Mouse (Mus musculus): ENCODE results near the gene Med11.
"Not testable (repeated sequence)": the region's sequence is repeated elsewhere in the genome, so short reads cannot be mapped to it uniquely, and the experiment has no call there.

Med11 gene

DNA sequence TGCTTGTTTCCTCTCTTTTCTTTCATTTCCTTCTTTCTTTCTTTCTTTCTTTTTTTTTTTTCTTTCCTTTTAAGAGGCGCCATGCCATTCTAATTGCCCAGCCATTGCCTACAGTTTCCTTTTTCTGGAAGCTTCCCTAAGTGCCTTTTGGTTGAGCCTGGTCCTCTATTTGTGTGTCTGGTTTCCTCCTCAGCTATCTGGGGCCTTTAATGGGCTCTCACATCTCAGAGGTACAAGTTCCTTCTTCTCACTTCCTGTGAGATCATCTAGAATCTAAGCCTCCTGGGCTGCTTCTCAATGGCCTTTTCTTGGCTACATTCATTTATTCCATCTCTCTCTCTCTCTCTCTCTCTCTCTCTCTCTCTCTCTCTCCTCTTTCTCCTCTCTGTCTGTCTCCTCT, 4.3 kb upstream of the Med11 start:
- no peak for DNase-seq (ENCODE audit: low spot score)

DNA sequence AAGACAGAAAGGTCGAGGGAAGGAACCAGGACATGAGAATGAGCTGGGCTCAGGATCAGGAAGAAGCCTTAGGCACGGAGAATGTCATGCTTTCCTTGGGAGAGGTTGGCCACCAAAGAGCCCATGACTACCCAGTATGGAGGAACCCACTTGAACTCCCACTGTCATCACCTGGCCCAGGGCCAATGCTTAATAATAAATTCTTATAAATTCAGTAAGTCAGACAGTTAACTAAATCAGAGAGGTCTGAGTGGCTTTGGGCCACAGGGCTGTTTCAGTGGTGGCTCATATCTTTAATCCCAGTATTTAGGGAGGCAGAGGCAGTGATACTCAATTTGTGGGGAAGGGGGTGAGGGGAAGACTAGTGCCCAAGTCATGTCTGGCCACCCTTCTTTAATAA, 793 bp upstream of the Med11 start:
- no peak for DNase-seq (ENCODE audit: low spot score)

DNA sequence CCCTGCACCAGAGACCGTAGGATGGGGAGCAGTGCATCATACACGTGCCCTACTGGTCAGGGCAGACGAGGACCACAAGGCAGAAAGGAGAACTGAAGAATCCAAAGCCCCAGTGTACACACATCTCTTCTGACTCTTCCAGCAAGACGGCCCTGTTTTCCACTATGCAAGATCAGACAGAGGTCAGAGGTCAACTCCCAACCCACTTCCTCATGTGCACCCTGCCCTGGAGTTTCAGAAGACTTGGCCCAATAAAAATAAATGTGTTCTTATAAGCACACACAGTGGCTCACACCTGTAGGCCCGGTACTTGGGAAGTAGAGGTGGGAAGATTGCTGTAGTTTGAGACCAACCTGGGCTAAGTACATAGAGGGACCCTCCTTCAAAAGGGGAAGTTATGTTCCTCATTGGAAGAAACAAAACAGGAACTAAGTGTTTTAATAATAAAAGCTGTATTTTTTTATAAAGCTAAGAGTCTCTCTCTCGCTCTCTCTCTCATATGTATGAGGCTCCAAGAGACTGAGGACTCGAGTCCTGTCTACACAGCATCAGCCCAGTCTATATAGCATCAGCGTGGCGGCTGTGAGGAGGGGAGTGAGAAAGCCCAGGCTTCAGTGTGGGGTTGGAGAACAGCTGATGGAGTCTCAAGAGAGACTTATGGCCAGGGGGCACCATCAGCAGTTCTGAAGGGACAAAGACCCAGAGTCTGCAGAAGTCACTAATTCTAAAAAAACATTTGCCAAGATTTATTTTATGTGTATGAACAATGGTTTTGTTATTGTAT, 1.7 kb downstream of the Med11 start:
- DNase-seq (ENCODE audit: low spot score) = no peak

DNA sequence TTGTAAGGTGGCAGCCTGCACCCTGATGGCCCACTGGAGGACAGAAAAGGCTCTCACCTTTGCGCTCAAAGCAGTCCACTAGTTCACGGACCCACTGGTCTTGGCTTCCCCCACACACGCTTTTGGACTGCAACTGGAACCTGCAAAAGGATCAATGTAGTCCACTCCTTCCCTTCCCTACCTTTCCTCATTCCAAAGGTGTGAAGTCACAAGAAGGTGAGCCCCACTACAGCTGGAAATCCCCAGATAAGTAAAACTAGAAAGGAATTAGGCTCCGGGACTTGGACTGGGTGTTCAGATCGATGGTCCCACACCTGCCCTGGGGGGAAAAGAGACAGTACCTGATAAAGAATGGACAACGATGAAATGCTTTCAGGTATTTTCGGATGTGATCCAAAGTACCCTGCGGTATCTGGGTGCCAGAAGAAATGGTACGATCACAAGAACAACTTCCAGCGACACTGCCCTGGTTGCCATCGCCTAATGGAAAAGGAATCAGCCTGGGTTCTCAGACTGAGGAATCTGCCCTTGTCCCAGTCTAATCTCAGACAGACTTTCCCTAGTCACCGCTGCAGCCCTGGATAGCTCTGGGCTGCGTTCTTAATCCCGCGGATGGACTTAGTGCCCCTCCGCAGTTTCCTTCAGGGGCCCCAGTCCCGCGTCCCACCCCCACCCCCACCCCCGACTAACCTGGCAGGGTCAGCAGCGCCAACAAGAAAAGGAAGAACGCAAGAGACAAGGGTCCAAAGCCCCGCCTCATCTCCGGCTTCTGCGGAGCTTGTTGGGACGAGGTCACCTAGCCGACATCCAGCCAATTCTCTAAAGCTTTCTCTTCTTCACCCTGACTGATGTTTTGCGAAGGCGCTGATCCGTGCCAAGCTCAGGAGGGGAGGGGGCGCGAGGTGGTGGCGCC, 7.2 kb downstream of the Med11 start, which contains the start of gene Zmynd15:
Gene Zmynd15 (plus strand): TSS at position 746 of the 913 bp plus-strand sequence.
- DNase-seq (ENCODE audit: low spot score) = no peak

DNA sequence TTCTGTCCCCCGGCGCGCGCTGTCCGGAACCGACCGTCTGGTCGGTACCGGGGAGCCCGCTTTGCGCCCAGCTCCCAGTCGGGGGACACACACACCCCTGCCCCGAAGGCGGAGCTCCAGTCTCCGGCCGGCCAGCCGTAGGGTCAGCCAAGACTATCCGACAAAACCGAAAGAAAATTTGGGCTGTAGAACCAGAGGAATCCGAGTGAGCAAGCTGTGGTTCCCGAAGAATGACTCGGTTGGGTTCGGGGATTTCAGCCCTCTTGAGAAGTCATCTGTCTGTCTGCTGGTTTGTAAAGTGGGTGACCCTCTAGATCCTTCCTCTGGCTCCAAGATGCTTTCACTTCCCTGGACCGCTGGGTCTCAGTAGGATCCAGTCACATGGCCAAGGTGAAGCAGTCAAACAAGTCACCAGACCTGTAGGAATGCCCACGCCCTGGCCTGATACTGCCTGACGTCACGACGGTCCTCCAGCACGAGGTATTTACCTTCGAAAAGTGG, 7.9 kb downstream of the Med11 start, which contains the start of gene Cxcl16:
Gene Cxcl16 (minus strand): TSS at position 384 of the 501 bp plus-strand sequence.
- DNase-seq (ENCODE audit: low spot score) = no peak

DNA sequence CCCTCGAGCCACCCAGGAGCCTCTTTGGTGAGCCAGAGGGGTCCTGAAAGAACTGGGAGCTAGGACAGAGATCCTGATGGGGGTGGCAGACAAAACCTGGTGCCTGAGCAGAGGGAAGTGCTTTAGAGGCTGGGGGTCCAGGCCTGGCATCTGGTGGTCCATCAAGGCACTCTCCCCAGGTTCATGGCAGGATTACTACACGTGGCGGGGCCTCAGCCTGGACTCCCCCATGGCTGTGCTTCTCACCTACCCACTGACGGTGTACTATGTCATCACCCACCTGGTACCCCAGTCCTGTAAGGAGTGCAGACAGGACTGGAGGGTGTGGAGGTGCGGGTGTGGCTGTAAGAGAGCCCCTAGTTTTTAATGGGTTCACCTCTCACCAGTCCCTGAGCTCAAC, 12.3 kb downstream of the Med11 start:
- DNase-seq (ENCODE audit: low spot score) = no peak

DNA sequence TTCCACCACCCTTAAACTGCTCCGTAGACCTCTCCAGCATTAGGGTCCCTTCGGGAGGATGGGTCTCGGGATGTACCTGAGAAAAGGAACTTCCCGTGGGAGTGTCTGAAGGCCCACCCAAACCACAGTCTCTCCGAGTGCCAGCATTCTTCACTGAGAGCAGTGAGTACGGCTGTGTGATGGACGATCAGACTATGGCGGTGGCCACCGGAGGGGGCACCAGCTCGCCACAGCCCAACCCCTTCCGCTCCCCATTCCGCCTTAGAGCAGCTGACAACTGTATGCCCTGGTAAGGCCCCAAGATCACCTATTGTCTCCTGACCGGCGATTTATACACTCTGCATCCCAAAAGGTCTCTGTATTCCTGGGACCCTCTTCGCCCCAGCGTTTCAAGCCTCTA, 13.5 kb downstream of the Med11 start:
- no peak for DNase-seq (ENCODE audit: low spot score)

DNA sequence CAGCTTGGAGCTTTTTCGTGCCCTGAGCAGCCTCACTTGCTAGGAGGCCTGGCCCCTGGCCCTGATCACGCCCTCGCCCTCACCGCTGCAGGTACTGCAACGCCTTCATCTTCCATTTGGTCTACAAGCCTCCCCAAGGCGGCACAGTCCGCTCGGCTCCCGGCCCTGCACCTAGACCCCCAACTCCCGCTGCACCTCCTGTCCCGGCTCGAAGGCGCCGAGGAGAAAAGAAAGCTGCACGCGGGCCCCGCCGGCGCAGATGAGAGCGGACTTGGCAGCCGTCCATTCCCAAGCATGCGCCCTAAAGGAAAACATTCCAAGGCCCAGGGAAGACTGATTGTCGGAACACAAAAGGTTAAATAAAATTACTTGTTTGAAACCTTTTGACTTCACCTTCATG, 14.1 kb downstream of the Med11 start:
- DNase-seq (ENCODE audit: low spot score) = no peak

DNA sequence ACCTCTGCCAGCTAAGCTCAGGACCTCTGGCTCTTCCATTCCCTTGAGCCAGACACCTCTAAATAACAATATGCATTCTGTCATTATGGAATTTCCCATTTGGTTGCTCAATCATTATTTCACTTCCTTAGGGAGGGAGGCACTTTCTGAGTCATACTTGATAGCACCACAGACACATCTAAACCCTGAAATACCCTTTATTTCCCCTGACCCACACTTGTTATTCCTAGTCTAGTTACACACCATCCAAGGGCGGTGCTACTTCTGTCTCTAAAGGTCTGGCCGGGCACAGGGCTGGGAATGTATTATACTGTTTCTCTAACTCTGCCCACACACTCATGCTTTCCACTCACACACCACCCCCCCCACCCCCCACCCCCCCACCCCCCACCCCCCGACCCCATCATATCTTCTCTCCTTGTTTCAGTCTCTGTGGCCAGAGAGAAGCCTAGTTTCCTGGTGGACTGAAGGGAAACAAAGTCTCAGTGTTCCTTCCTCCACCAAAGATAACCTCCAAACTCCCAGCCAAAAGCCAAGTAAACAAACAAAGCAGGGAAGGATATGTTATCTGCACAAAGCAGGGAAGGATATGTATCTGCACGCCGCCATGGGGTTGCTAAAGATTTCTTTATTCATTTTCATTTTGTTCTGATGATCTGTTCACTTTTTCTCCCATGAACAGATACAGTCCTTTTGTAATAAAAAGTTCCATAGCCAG, 16.3 kb downstream of the Med11 start:
- no peak for DNase-seq (ENCODE audit: low spot score)

DNA sequence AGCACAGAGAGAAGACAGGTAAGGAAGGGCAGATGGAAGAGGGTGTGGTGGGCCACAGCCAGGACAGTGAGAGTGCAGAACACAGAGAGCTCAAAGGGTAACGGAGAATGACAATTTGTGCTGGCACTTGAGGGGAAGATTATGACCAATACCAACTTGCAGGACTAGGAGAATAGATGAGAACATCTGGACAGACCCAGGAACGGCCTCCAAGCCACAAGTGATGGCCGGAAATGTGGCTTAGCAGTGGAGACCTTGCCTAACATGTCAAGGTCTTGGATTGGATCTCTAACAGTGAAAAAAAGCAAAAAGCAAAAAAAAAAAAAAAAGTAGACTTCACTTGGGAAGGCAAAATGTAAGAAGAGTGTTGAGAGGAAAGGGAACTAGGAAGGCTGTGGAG, 18.0 kb downstream of the Med11 start:
- no peak for DNase-seq (ENCODE audit: low spot score)

DNA sequence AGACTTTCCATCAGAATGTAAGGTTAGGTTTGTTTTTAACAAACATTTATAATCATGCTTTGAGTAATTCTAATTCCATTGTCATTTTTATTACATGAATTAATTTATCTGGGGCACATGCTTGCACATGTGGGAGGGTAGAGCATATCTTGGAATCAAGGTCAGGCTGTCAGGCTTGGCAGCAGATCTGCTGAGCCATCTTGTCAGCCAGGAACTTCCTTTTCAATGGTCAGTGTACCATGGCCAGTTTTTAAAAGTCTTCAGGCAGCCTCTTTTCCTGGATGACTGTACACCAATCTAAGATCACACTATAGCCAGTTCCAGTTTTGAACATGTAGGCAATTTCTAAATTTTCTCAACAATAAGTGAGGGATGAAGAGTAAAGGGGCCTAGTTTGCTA, 21.0 kb downstream of the Med11 start:
- no peak for DNase-seq (ENCODE audit: low spot score)

DNA sequence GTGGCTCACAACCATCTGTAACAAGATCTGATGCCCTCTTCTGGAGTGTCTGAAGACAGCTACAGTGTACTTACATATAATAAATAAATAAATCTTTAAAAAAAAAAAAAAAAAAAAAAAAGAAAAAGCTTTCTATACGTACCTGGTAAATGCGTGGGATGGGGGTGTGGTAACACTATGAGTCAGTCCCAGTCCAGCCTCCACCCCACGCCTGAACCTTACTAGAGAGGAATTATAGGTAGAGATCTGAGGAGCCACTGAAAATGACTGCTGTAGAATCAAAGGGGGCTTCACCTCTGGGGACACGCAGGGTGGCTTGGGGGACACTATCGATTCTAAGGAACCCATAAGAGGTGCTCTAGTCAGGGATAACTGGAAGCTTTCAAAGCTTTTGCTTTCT, 21.6 kb downstream of the Med11 start:
- DNase-seq (ENCODE audit: low spot score) = not testable (repeated sequence)

DNA sequence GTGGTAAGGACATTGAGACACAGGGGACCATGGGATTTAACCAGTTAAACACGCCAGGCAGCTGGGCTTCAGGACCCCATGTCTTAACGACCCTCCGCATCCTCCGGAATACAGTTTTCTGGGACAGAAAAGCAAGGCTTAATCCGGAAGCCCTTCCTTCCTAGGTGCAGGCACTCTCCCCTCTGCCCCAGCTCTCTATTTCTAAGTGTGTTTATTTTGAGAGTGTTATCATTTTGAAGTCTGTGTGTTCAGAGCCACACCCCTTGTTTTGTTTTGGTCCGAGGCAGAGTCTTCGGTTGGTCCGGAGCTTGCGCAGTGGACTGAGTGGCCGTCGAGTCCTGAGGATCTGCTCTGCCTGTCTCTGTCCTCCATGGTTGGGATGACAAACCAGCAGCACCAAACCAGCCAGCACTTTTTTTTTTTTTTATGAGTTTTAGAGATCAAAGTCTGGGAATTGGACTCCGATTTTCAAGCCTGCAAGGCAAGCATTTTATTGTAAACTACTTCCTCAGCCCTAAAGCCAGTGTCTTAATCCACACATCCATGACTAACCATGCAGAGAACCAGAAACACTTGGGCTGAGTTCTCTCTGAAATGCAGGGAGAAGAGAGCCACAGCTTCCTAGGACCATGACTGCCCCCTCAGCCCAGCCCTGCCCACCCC, 23.3 kb downstream of the Med11 start:
- DNase-seq (ENCODE audit: low spot score) = no peak

DNA sequence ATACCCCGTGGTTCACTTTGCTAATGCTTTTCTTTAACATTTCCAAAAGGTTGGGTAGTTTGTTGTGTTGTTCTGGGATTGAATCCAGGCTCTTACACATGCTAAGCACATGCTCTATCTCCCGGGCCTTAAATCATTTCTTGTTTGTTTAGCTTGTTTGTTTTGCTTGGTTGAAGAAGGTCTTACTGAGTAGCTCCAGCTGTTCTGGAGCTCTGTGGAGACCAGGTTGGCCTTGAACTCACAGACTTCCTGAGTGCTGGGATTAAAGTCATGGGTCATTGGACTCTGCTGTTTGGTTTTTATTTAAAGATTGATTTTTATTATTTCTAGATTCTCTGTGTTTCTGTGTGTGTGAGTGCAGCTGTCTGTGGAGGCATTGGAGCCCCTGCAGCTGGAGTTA, 33.8 kb downstream of the Med11 start:
- DNase-seq (ENCODE audit: low spot score) = no peak

DNA sequence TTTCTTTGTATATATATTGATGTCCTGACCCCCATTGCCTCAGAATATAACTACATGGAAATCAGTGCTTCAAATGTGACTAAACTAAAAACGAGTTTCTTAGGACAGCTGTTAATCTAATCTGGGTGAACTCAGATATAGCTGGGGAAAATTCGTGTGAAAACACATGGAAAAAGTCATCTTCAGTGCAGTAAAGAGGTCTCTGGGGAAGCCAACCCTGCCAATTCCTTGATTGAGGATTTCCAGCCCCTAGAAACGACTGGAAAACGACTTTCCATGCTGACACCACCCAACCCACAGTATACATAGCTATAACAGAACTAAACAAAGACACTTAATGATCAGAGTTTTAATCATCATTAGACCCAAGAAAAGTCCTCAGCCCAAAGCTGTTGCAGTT, 36.1 kb downstream of the Med11 start:
- DNase-seq (ENCODE audit: low spot score) = no peak

DNA sequence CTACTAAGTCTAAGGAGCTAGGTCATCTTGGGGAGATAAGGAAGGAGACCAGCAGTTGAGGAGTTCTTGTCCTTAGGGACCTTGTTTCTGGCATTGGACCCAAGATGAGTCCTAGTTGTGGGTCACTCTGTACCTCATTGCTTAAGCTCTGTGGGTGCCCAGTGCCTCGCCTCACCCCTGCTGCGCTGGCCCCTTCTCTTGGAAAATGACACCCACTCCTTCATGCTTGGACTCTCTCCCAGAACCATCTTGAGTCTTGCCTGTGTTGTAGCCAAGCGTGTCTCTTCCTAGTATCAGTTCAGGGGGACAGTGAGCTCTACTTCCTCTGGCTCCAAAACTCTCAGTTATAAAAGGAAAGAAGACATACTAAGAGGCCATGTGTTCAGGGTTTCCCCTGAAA, 37.4 kb downstream of the Med11 start:
- DNase-seq (ENCODE audit: low spot score) = peak; percentile 23

DNA sequence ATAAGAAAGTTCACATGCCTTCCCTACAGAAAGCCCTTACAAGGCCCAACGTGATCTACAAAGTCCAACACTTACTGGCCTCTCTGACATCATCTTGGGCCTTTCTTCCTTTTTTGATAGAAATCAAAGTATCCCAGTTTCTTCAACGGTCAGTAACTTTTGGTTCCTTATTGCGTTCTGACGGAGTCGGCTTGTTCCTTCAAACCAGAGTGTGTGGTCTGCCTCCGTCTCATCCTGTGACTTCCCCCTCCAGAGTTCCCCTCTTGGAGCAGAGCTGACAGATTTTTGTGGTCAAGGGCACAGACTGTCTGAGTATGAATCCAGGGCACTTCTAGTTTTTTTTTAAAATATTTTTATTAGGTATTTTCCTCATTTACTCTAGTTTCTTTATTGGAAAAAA, 38.0 kb downstream of the Med11 start:
- DNase-seq (ENCODE audit: low spot score) = no peak

DNA sequence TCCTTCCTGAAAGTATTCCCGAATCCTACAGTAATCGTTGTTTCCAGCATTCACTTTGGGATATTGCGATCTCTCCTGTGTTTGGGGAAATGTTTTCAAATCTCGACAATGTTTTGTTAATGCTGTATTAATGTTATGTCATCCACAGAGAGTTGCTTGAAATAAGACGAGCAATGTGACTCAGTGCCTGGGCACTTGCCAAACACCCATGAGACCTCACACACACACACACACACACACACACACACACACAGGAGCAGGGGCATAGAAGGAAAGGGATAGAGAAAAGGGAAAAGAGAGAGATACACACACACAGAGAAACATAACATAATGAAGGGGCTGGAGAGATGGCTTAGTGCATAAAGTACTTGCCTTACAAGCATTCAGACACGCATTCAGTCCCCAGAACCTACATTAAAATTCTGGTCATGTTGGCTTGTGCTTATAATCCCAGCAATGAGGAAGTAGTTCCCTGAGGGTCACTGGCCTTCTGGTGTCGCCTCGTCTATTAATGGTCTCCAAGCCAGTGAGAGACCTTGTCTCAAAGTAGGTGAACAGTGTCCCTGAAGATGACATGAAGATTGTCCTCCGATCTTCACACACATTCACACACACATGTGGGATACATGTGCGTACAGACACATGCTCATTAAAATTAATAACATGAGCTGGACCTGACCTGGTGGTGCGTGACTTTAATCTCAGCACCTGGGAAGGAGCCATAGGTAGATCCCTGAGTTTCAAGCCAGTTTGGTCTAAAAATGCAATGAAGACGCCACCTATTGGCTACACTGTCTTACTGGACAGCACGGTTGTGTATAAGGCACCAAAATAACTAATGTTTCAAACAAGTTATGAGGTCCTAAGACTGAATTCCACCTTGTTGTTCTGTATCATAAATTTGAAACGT, 48.1 kb downstream of the Med11 start:
- no peak for DNase-seq (ENCODE audit: low spot score)

DNA sequence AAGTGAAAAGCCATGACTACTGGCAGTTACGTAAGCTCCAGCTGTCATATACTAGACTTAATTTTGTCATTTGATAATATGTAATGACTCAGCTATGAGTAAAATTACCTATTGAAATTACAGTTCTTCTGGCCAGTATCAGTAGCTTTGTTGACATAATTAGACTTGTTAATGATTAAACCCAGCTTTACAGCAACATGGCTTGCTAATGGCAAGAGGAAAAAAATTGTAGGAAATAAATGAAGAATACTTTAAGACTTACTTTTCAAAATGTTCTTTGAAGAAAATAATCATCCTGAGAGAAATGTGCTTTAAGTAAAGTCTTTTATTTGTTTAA, 48.7 kb downstream of the Med11 start:
- no peak for DNase-seq (ENCODE audit: low spot score)

DNA sequence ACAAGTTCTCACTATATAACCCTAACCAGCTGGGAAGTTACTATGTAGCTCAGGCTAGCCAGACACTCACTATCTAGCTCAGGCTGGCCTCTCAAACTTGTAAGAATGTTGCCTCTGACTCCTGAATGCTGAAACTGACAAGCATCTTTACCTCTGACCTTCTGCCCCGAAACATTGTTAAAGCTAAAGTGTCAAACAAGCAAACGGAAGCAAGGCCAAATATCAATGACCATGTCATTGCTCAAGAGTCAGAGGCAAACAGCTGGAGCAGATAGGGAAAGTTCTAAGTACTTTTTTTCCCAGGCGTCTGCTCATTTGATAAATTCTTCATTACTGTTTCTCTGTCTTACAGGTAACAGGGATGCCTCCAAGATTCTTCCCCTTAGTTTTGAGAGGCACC, 50.3 kb downstream of the Med11 start:
- peak; percentile 41 for DNase-seq (ENCODE audit: low spot score)
